Mouse (Mus musculus) olfactory bulb, adult 2 months (tissue): ENCODE measurements at regions not wholly inside any gene's neighbourhood (a gene's known extent, or its start where the extent isn't known, plus 50 kb on each side); places are given as distances from the start of the nearest gene placed in this dataset.

Experiments
- H3K27ac ChIP-seq: fragments of 200-500 bp; 2 replicates; pipeline ENCODE4 v1.5.1; 2012; ENCODE audit warnings: low read depth, low read length; ENCODE audit not compliant: insufficient read depth
- H3K4me1 ChIP-seq: fragments of 200-500 bp; 2 replicates; pipeline ENCODE4 v1.6.1; 2012; ENCODE audit warnings: low read length; ENCODE audit not compliant: control insufficient read depth, insufficient read depth
- H3K4me3 ChIP-seq: fragments of 200-500 bp; 2 replicates; pipeline ENCODE4 v1.5.1; 2012; ENCODE audit warnings: mild to moderate bottlenecking, low read depth, low read length, moderate library complexity; ENCODE audit not compliant: insufficient read depth
- CTCF ChIP-seq: fragments of 200-500 bp; IDR thresholded peaks from 2 replicates; pipeline ENCODE4 v1.5.1; 2012; ENCODE audit warnings: low read depth, mild to moderate bottlenecking, low read length, moderate library complexity; ENCODE audit not compliant: insufficient read depth
- POLR2A ChIP-seq: fragments of 200-500 bp; IDR thresholded peaks from 2 replicates; pipeline ENCODE4 v1.6.1; 2012; ENCODE audit warnings: mild to moderate bottlenecking, low read depth, low read length, moderate library complexity; ENCODE audit not compliant: insufficient read depth
- WGBS: fragments of 180-500 bp; shearing (Covaris S2); methylation state at CpG from one replicate; pipeline ENCODE4 v1.1.7; 2018; 5-methylcytosine and 5-hydroxymethylcytosine counted together

DNA sequence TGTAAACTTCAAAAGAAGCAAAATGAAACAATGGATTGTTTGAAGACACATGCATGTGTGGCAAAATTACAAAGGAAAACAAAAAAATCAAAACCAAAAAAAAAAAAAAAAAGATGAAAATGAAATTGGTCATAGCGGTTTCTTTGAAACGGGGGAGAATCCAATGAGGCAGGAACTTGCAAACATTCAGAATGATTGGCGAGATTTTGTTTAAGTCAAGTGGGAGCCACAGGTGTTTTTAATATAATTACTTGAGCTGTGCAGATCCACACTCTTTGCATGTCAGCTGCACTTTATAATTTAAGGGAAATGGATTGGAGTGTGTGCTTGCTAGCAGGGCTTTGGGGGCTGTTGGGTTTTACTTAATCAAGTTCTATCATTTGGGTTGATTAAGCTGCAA, 67.7 kb upstream of the Tnp1 start:
- Histone ChIP-seq H3K4me1 (no peaks in the 10 kb centered on the region), H3K4me3 (no peak overlapping the region), H3K27ac (no peak overlapping the region)
- TF ChIP-seq POLR2A (no peak), CTCF (no peak)
- WGBS: 88% methylated on average over 3 of the region's 3 CpGs

- H3K4me1 ChIP-seq: no peaks in the 10 kb centered on the region
- TF ChIP-seq POLR2A (no peak), CTCF (no peak)
- H3K4me3 ChIP-seq: no peak overlapping the region
- 91% methylated on average over 2 of the region's 2 CpGs for WGBS
- no peak overlapping the region for H3K27ac ChIP-seq
Measured at GRCm38 (mm10) chr1:73079518-73079917, 63.8 kb upstream of the Tnp1 start.

- TF ChIP-seq CTCF: no peak
- Histone ChIP-seq H3K4me1 (no peaks in the 10 kb centered on the region), H3K4me3 (no peak overlapping the region), H3K27ac (no peak overlapping the region)
- 67% methylated on average over 4 of the region's 4 CpGs for WGBS
Measured at GRCm38 (mm10) chr1:73077156-73077555, 61.4 kb upstream of the Tnp1 start.

DNA sequence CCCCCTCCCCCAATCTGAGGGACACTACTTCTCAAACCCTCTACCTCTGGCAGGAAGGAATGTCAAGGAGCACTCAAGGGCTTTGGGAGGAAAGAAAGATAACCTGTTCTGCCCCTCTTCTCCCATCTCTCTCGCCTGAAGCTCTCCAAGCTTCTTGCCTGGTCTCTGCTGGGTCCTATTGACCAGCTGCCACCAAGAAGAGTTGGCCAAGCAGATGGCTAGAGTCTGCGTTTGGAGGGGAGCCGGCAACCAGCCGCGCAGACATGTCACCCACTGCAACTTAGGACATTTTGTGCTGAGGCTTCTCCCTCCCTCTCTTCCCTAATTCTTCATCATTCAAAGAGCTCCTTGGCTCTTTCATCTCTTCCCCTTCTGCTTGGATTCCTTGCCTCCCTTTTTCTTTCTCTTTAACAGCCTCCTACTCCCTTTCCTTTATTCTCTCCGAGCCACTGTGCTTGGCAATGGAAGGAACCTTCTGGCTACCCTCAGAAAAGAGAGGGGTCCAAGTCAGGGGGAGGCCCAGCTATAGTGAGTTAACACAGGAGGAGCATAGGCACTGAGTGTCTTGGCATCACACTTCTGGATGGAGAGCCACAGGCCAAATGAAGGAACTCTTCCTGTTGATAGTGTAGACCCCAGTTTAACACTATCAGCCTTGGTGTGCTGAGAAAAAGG, 60.1 kb upstream of the Tnp1 start:
- Histone ChIP-seq H3K27ac (no peak overlapping the region), H3K4me1 (no peaks in the 10 kb centered on the region), H3K4me3 (no peak overlapping the region)
- TF ChIP-seq CTCF: no peak
- no peak for TF ChIP-seq POLR2A
- 51% methylated on average over 6 of the region's 6 CpGs for WGBS

DNA sequence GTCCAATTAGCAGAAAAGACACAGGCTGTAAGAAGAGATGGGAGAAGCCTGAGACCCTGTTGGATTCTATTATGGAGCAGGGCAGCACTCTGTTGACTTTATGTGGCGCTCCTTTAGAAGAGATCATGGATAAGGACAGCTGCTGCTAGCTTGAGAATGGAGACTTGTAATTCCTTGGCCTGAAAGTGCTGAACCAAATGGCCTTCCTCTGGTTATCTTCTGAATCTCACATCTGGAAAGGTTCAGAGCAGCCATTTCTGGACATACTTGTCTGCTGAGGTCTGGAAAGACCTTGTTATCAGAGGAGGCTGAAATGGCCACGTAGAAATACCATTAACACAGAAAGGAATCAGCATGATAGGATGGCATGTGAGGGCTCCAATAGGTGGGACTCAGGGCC, 59.5 kb upstream of the Tnp1 start:
- no peak overlapping the region for H3K27ac ChIP-seq
- TF ChIP-seq POLR2A (no peak), CTCF (no peak)

DNA sequence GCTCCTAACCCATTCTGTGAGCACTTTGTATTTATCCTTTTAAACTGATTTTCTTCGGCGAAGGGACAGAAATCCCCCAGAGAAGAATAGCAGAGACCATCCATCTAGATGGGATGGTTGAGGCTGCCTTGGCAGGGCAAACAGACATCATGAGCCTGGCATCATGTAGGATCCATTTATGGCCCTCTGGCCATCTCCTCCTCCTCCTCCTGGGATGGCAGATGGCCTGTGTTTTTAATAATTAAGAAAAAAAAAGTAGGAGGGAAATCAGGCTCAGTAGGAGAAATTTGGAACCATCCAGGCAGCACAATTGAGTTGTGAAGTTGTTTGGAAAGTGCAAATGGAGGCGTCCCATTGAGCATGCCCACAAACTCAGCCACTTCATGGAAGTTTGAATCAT, 58.8 kb upstream of the Tnp1 start:
- Histone ChIP-seq H3K27ac (no peak overlapping the region), H3K4me3 (no peak overlapping the region), H3K4me1 (no peaks in the 10 kb centered on the region)
- WGBS: 89% methylated on average over 3 of the region's 3 CpGs
- no peak for TF ChIP-seq POLR2A
- TF ChIP-seq CTCF: no peak

More for the DNA sequence above, 59.5 kb upstream of the Tnp1 start:
- H3K4me3 ChIP-seq: no peak overlapping the region
- WGBS: 93% methylated on average over 2 of the region's 2 CpGs
- H3K4me1 ChIP-seq: no peaks in the 10 kb centered on the region

DNA sequence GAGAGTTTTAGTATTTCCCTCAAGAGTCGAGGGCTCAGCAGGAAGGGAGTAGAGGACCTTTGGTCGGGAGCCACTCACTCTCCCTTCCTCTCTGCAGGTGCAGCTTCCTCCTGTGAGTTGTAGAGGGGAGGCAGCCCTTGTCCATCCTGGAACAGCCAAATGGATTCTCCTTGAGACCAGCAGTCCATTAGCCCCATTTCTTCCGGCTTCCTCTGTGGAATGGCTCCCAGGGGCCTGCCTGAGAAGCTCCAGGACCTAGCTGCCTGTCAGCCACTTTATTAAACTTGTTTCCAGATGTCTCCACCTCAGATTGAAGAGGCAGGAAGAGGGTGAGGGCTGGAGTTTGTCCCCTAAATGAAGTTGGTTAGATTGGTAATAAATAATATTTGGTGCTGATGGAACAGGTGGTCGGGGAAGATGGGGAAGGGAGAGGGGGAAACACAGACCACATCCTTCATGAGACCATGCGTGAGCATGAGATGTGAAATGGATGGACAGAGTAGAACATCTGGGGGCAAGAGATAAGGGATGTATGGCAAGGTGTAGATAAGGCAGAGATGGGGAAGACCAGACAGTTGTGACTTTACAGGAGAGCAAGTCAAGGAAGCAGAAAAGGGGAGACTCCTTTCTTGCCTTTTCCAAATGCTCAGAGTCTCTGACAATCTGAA, 56.7 kb upstream of the Tnp1 start:
- Histone ChIP-seq H3K4me1 (no peaks in the 10 kb centered on the region), H3K4me3 (no peak overlapping the region), H3K27ac (no peak overlapping the region)
- no peak for TF ChIP-seq CTCF
- TF ChIP-seq POLR2A: no peak
- 88% methylated on average over 5 of the region's 5 CpGs for WGBS

- 55% methylated on average over 2 of the region's 2 CpGs for WGBS
Measured at GRCm38 (mm10) chr1:73070126-73070525, 54.4 kb upstream of the Tnp1 start.

More at GRCm38 (mm10) chr1:73070126-73070525, 54.4 kb upstream of the Tnp1 start:
- H3K27ac ChIP-seq: no peak overlapping the region
- no peaks in the 10 kb centered on the region for H3K4me1 ChIP-seq
- no peak overlapping the region for H3K4me3 ChIP-seq
- no peak for TF ChIP-seq CTCF
- no peak for TF ChIP-seq POLR2A
